Mouse (Mus musculus): ENCODE data around the gene Cfap298. TPM values are rescaled to one million over a fixed set of nuclear protein-coding genes. Genes with fewer than 3 reads are reported as not detected.

The Cfap298 gene
- total and polyA plus RNA-seq, 3 experiments: 68.5 to 117 TPM; not detected in 1

DNA sequence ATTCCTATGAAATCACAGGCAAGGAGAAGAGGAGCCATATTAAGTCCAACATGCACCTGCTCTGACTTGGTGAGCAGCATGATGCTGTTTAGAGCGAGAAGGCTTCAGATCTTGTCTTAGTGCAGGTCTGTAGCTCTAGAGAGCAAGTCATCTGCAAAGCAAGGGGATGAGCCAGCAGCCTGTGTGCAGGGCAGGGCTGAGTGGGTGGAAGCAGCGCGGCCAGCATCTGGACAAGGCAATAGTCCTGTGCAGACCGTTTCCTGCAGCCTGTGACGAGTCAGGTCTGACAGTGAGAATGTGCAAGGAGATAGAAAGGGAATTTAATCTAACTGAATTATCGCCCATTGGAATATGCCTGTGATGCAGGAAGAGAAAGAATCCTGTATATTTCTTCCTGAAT lies 36.1 kb upstream of the Cfap298 start:
- Histone ChIP-seq H3K9ac (ENCODE audit: control insufficient read depth, low read depth, low read length, poor library complexity, severe bottlenecking) (no peak overlapping the region), H3K27me3 (ENCODE audit: control insufficient read depth in 1 of 2, insufficient read depth in 2 of 2, low read length in 2 of 2) (no peaks in the 10 kb centered on the region), H3K36me3 (ENCODE audit: control insufficient read depth in 1 of 2, insufficient read depth in 2 of 2, low read length in 2 of 2) (peaks cover 0 to 16% of the 10 kb centered on the region in 2 experiments; a peak in 2 of 4 replicates), H3K27ac (ENCODE audit: control insufficient read depth, low read depth, low read length) (no peak overlapping the region), H3K9me3 (replicated peaks; ENCODE audit: insufficient read depth, low read length) (no peaks in the 10 kb centered on the region), H3K4me1 (ENCODE audit: control insufficient read depth in 1 of 2, insufficient read depth in 2 of 2, low read length in 2 of 2) (no peaks in the 10 kb centered on the region), H3K79me2 (ENCODE audit: control insufficient read depth, insufficient read depth, low read length, poor library complexity) (no peaks in the 10 kb centered on the region), H3K4me3 (ENCODE audit: control insufficient read depth in 1 of 2, insufficient read depth in 1 of 2, low read depth in 2 of 2, low read length in 2 of 2) (no peak overlapping the region)
- no peak for DNase-seq (ENCODE audit: low read depth, low spot score)
- no peak for TF ChIP-seq GATA1 (IDR thresholded peaks at IDR 0.05; ENCODE audit: low read depth, low read length)
- TF ChIP-seq MYB (IDR thresholded peaks at IDR 0.05; ENCODE audit: low read depth, low read length): no peak
- TF ChIP-seq RAD21 (IDR thresholded peaks at IDR 0.05; ENCODE audit: low read depth, low read length): no peak
- TF ChIP-seq MAFK (IDR thresholded peaks at IDR 0.05; ENCODE audit: borderline replicate concordance, low read depth, low read length): no peak
- TF ChIP-seq ZMIZ1 (IDR thresholded peaks at IDR 0.05; ENCODE audit: low read depth, low read length): no peak
- TF ChIP-seq ZC3H11A (IDR thresholded peaks at IDR 0.05; ENCODE audit: low read depth, low read length): no peak
- TF ChIP-seq ZKSCAN1 (IDR thresholded peaks at IDR 0.05; ENCODE audit: low read depth, low read length): no peak
- TF ChIP-seq BHLHE40 (IDR thresholded peaks at IDR 0.05; ENCODE audit: borderline replicate concordance, low read depth, low read length): no peak
- no peak for TF ChIP-seq MAZ (IDR thresholded peaks at IDR 0.05; ENCODE audit: low read depth, low read length)
- no peak for TF ChIP-seq CHD2 (IDR thresholded peaks at IDR 0.05; ENCODE audit: low read length)
- no peak for TF ChIP-seq NRF1 (IDR thresholded peaks at IDR 0.05; ENCODE audit: insufficient read depth, low read depth, low read length, poor library complexity, severe bottlenecking)
- TF ChIP-seq USF1 (IDR thresholded peaks at IDR 0.05; ENCODE audit: low read depth, low read length): no peak
- TF ChIP-seq CTCF (IDR thresholded peaks at IDR 0.05 in 2 of 3, conservative IDR thresholded peaks at IDR 0.05 in 1 of 3; ENCODE audit: control insufficient read depth in 1 of 3, insufficient read depth in 1 of 3, low read depth in 2 of 3, low read length in 3 of 3, poor library complexity in 1 of 3, severe bottlenecking in 1 of 3): no peak
- TF ChIP-seq ZNF384 (IDR thresholded peaks at IDR 0.05; ENCODE audit: low read depth, low read length): no peak
- TF ChIP-seq TCF12 (IDR thresholded peaks at IDR 0.05; ENCODE audit: low read depth, low read length): no peak

- Histone ChIP-seq H3K27me3 (ENCODE audit: control insufficient read depth in 1 of 2, insufficient read depth in 2 of 2, low read length in 2 of 2) (no peaks in the 10 kb centered on the region), H3K9ac (ENCODE audit: control insufficient read depth, low read depth, low read length, poor library complexity, severe bottlenecking) (no peak overlapping the region), H3K4me1 (ENCODE audit: control insufficient read depth in 1 of 2, insufficient read depth in 2 of 2, low read length in 2 of 2) (no peaks in the 10 kb centered on the region), H3K27ac (ENCODE audit: control insufficient read depth, low read depth, low read length) (no peak overlapping the region), H3K4me3 (ENCODE audit: control insufficient read depth in 1 of 2, insufficient read depth in 1 of 2, low read depth in 2 of 2, low read length in 2 of 2) (no peak overlapping the region), H3K9me3 (replicated peaks; ENCODE audit: insufficient read depth, low read length) (no peaks in the 10 kb centered on the region), H3K79me2 (ENCODE audit: control insufficient read depth, insufficient read depth, low read length, poor library complexity) (no peaks in the 10 kb centered on the region), H3K36me3 (ENCODE audit: control insufficient read depth in 1 of 2, insufficient read depth in 2 of 2, low read length in 2 of 2) (peaks cover 0 to 13% of the 10 kb centered on the region in 2 experiments; a peak in 2 of 4 replicates)
- no peak for TF ChIP-seq CHD2 (IDR thresholded peaks at IDR 0.05; ENCODE audit: low read length)
- TF ChIP-seq ELF1 (IDR thresholded peaks at IDR 0.05; ENCODE audit: low read depth, low read length): no peak
- no peak for TF ChIP-seq MAFK (IDR thresholded peaks at IDR 0.05; ENCODE audit: borderline replicate concordance, low read depth, low read length)
- no peak for TF ChIP-seq POLR2A (IDR thresholded peaks at IDR 0.05; ENCODE audit: control insufficient read depth in 1 of 2, insufficient read depth in 1 of 2, low read depth in 1 of 2, low read length in 2 of 2, poor library complexity in 1 of 2)
- no peak for TF ChIP-seq TBP (IDR thresholded peaks at IDR 0.05; ENCODE audit: low read depth, low read length)
- TF ChIP-seq MAX (IDR thresholded peaks at IDR 0.05; ENCODE audit: low read length): no peak
- no peak for TF ChIP-seq TAL1 (IDR thresholded peaks at IDR 0.05; ENCODE audit: low read length)
- no peak for TF ChIP-seq POLR2AphosphoS2 (IDR thresholded peaks at IDR 0.05; ENCODE audit: low read length)
- no peak for TF ChIP-seq NRF1 (IDR thresholded peaks at IDR 0.05; ENCODE audit: insufficient read depth, low read depth, low read length, poor library complexity, severe bottlenecking)
- TF ChIP-seq MYB (IDR thresholded peaks at IDR 0.05; ENCODE audit: low read depth, low read length): no peak
- DNase-seq (ENCODE audit: low read depth, low spot score): no peak
Measured at GRCm38 (mm10) chr16:90966241-90966640, 31.3 kb upstream of the Cfap298 start.

Measured in MEL (cell line).